Mouse (Mus musculus) T-helper 1 cell (primary cell): ENCODE results near the gene Rngtt.
"Not testable (repeated sequence)": the region's sequence is repeated elsewhere in the genome, so short reads cannot be mapped to it uniquely, and the experiment has no call there.

Source experiments
- in situ Hi-C: fragments of 300-600 bp; cut with MboI, MseI; formaldehyde crosslinking; loops from one replicate; pipeline ENCODE4 v1.15.1; 2025; ENCODE audit warnings: high pct_unique_total_duplicates

Rngtt gene

GRCm38 (mm10) chr4:33428856-33429255 is 118.7 kb downstream of the Rngtt start:
- in situ Hi-C loops = no loop called here

- in situ Hi-C loops = no loop called here
These were observed 131.8 kb downstream of the Rngtt start for GRCm38 (mm10) chr4:33441864-33442263.

- in situ Hi-C loops = no loop called here
These were observed 136.2 kb downstream of the Rngtt start for GRCm38 (mm10) chr4:33446265-33446664.

- in situ Hi-C loops = no loop called here
These were observed 136.8 kb downstream of the Rngtt start for GRCm38 (mm10) chr4:33446881-33447280.

GRCm38 (mm10) chr4:33450356-33450755 is 140.2 kb downstream of the Rngtt start:
- in situ Hi-C loops = not testable (repeated sequence)

GRCm38 (mm10) chr4:33459851-33460250 is 149.7 kb downstream of the Rngtt start:
- in situ Hi-C loops = no loop called here

GRCm38 (mm10) chr4:33464432-33464831 is 154.3 kb downstream of the Rngtt start:
- in situ Hi-C loops = no loop called here

- in situ Hi-C loops = no loop called here
These were observed 155.8 kb downstream of the Rngtt start for GRCm38 (mm10) chr4:33465871-33466270.

GRCm38 (mm10) chr4:33466970-33467399 is 156.9 kb downstream of the Rngtt start:
- in situ Hi-C loops = no loop called here

- in situ Hi-C loops = no loop called here
These were observed 157.5 kb downstream of the Rngtt start for GRCm38 (mm10) chr4:33467627-33468026.

GRCm38 (mm10) chr4:33468151-33468550 is 158.0 kb downstream of the Rngtt start:
- in situ Hi-C loops = no loop called here

GRCm38 (mm10) chr4:33470671-33471302 is 160.7 kb downstream of the Rngtt start:
- in situ Hi-C loops = no loop called here

GRCm38 (mm10) chr4:33478011-33478785 is 168.1 kb downstream of the Rngtt start:
- in situ Hi-C loops = no loop called here

- in situ Hi-C loops = no loop called here
These were observed 171.6 kb downstream of the Rngtt start for GRCm38 (mm10) chr4:33481721-33482120.

- in situ Hi-C loops = no loop called here
These were observed 175.9 kb downstream of the Rngtt start for GRCm38 (mm10) chr4:33486050-33486449.

- in situ Hi-C loops = no loop called here
These were observed 181.0 kb downstream of the Rngtt start for GRCm38 (mm10) chr4:33491108-33491507.

GRCm38 (mm10) chr4:33494377-33494776 is 184.3 kb downstream of the Rngtt start:
- in situ Hi-C loops = no loop called here

GRCm38 (mm10) chr4:33496985-33497384 is 186.9 kb downstream of the Rngtt start:
- in situ Hi-C loops = no loop called here

- in situ Hi-C loops = no loop called here
These were observed 187.5 kb downstream of the Rngtt start for GRCm38 (mm10) chr4:33497657-33498056.

- in situ Hi-C loops = no loop called here
These were observed 188.2 kb downstream of the Rngtt start for GRCm38 (mm10) chr4:33498160-33498874.

- in situ Hi-C loops = no loop called here
These were observed 196.5 kb downstream of the Rngtt start for GRCm38 (mm10) chr4:33506638-33507037.

GRCm38 (mm10) chr4:33510544-33510943 is 200.4 kb downstream of the Rngtt start:
- in situ Hi-C loops = no loop called here
